Mouse (Mus musculus) urinary bladder, postnatal 14 days (tissue): ENCODE data around the gene Zfp970.
A peak's percentile ranks its signal among the peaks of the same experiment; 100 is the strongest.
"Not testable (repeated sequence)": the region's sequence is repeated elsewhere in the genome, so short reads cannot be mapped to it uniquely, and the experiment has no call there.

ENCODE experiments used
- DNase-seq: peaks from one replicate; pipeline ENCODE4 v3.0.0; 2021; ENCODE audit warnings: low spot score

The Zfp970 gene

DNA sequence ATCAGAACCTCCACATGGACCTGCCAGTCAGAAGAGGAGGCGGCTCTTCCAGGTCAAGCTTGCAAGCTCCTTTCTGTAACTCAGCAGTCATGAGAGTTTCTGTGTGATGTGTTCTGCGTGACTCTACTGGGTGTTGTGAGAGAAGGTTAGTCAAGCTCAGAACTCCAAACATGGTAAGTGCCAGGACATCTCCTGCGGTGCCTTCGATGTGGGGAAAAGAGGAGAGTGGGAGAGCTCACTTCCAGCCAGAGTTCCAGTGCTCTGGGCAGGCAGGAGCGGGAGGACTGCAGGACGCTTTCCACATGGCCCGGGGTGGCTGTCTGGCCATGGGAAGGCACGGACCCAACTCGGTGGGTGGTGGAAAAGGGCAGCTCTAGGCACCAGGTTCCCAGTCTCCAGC lies at the start of gene Zfp970:
Zfp970 (plus strand) TSS at position 58 of the 400 bp plus-strand sequence.
- peak; percentile 9 for DNase-seq

DNA sequence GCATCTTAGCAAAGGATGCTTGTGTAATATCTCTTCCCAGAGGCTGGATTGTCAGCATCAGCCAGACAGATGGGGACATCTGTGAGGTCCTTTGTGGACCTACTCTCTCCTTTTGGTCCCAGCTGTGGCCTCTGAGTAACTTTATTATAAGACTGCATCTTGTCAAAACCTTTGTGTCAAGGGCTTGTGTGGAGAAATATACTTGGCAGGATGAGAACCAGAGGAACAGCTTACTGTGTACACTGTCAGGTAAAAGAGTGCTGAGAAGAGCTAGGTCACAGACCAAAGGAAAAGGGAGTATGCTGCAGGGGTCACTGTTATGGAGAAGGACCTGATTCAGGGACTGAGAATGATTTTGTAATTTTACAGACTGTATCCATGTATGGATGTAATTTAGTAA lies 3.7 kb downstream of the Zfp970 start:
- not testable (repeated sequence) for DNase-seq

DNA sequence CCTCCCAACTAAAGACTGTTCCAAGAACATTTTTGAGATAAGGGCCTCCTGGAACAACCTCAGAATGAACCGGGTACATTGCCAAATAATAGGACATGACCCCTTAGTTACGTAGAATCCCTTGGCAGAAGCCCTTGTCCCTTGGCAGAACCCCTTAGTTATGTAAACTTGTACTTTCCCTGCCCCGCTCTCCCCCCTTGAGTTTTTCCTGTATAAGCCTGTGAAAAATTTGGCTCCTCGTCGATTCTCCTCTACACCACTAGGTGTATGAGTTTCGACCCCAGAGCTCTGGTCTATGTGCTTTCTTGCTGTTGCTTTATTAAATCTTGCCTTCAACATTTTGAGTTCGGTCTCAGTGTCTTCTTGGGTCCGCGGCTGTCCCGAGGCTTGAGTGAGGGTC lies 7.7 kb downstream of the Zfp970 start:
- not testable (repeated sequence) for DNase-seq

DNA sequence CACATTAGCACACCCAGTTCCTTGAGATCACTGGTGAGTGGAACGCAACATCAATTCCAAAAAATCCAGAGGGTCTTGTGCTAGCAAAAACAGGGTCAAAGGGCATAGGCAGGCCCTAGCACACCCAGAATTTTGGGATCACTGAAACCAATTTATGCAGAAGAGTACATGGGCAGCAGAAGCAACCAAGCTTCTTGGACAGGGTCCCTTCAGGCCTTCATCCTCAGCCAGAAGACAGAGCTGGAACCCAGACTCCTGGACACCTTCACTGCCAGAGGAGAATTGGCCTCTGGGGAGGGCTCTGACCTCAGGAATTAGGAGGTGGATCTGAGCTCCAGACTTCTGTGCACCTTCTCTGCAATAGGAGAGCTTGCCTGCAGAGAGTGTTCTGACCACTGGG lies 17.4 kb downstream of the Zfp970 start:
- DNase-seq = not testable (repeated sequence)

DNA sequence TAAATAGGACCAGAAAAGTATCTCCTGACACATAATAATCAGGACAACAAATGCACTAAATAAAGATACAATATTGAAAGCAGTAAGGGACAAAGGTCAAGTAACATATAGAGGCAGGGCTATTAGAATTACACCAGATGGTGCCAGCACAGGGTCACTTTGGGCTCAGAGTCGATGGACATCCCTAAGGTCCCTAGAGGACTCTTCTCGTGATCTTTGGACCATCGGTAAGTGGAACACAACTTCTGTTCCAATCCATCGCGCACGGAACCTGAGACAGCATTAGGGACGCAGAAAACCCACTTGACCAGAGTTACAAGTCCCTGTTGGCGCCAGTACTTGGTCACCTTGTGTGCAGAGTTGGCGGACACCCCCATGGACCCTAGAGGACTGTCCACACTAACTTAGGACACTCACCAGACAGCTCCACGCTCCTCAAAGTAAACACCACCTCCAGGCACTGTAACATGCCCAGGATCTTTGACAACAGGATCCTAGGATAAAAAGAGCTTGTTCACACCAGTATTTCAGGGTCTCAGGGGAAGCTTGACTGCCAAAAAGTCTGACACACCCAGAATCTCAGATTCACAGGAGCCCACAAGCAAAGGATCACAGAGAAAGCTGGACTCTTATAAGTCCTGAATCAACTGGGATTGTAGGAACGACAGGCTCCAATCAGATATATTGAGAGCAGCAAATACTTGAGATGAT lies 18.9 kb downstream of the Zfp970 start:
- DNase-seq = not testable (repeated sequence)

DNA sequence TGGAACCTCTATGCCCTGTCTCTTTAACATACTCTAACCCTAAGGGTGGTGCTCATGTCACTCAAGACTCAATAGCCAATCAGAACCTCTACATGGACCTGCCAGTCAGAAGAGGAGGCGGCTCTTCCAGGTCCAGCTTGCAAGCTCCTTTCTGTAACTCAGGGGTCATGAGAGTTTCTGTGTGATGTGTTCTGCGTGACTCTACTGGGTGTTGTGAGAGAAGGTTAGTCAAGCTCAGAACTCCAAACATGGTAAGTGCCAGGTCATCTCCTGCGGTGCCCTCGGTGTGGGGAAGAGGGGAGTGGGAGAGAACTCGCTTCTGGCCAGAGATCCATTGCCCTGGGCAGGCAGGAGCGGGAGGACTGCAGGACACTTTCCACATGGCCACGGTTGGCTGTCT lies 33.5 kb downstream of the Zfp970 start, which contains the start of gene Gm14403:
Gm14403 (plus strand) TSS at position 149 of the 400 bp plus-strand sequence.
- DNase-seq = not testable (repeated sequence)

DNA sequence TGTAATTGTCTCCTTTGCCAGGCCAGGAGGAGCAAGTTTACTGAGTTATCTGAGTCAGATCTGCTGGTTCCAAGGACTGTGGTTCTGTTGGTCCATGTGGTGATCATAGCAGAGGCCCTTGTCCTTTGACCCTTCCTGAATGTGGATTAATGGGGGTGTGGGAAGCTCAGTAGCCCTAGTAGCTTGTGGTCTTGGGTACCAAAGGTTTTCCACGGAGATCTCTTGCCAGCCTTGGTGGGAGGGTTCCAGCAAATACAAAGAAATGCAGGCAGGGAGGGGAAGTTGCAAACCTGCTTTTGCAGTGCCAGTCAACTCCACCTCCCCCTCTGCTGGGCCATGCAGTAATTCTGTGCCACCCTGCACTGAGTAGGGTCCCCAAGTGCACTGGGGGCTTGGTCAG lies 34.6 kb downstream of the Zfp970 start:
- DNase-seq = not testable (repeated sequence)

DNA sequence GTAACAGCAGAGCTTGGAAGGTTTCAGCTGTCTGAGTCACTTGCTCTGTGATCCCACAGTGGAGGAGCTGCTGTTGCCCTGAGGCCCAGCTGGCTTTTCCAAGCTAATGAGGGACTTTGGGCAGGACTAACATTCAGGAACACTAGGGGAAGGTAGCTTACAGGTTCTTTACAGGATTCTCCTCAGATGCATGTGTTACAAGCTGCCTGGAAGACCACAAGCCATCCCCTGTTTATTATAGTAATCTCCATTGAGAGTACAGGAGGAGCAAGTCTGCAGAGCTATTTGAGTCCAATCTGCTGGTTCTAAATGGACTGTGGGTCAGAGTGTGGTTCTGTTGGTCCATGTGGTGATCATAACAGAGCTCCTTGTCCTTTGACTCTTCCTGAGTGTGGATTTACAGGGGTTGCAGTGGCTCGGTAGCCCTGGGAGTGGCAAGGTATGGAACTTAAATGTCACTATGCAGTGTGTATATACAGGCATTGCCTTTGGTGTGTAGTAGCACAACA lies 40.7 kb downstream of the Zfp970 start:
- DNase-seq = not testable (repeated sequence)

DNA sequence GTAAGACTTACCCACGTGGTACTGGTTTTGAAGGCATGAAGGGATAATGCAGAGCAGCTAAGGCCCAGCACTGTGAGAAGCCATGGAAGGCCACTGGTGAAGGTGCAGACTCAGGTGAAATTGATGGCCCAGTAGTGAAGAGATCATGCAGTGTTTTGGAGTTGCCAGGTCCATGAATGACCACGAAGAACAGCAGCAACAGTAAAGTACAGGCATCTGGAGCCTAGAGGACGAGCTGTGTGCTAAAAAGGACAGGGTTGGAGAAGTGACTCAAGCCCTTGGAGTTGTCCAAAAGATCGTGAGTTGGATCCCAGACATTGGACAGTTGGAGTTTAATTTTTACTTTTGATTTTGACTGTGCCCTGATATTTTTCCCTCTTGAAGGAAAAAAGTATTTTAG lies 46.8 kb downstream of the Zfp970 start:
- DNase-seq = not testable (repeated sequence)

DNA sequence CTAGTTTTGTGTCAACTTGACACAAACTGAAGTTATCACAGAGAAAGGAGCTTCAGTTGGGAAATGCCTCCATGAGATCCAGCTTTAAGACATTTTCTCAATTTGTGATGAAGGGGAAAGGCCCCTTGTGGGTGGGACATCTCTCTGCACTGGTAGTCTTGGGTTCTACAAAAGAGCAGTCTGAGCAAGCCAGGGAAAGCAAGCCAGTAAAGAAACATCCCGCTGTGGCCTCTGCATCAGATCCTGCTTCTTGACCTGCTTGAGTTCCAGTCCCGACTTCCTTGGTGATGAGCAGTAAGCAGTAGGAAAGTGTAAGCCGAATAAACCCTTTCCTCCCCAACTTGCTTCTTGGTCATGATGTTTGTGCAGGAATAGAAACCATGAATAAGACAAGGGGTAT lies 47.4 kb downstream of the Zfp970 start:
- DNase-seq = not testable (repeated sequence)

DNA sequence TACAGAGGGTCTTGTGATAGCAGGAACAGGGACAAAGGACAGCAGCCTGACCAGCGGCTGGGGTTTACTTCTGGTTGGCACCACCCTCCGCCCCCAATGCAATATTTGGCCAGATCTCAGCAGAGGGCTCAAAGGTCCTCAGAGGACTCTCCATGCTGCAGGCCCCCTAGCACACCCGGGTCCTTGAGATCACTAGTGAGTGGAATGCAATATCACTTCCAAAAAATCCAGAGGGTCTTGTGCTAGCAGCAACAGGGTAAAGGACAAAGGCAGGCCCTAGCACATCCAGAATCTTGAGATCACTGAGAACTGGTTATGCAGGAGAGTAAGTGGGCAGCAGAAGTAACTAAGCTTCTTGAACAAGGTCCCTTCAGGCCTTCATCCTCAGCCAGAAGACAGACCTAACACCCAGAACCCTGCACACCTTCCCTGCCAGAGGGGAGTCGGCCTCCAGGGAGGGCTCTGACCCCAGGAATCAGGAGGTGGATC lies 49.5 kb downstream of the Zfp970 start:
- not testable (repeated sequence) for DNase-seq

DNA sequence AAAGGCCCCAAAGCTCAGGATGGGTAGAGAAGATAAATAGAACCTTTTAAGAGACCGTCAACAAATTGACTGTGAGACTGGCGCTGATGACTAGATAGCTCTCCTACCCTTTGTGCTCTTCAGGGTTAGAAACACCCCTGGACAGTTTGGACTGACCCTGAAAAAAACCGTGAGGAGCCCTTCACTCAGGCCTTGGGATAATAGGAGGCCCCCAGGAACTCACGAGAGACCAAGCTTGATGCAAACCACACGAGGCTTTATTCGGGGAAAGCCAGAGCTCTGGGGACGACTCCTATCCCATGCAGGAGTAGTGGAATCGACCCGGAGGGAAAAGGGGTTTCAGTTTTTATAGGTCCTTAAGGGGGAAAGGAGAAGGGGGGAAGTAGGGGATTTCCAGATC lies 53.2 kb downstream of the Zfp970 start:
- DNase-seq = not testable (repeated sequence)

DNA sequence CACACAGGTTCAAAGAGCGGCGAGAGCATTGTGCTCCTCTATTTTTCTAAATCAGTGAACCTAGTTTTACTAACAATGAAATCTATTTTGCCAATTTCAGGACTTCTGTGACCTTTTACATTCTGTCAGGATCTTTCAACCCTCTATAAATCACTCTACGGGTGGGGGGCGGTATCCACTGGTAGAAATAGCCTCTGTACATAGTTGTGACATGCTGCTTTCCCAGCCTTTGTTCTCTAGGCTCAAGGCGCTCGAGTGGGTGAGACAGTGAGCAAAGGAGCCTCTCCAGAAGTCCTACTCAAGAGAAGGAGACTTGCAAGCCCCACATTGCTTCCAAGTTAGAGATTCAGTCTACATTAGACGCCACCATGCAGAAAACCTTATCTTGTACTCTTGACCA lies 53.8 kb downstream of the Zfp970 start:
- not testable (repeated sequence) for DNase-seq

DNA sequence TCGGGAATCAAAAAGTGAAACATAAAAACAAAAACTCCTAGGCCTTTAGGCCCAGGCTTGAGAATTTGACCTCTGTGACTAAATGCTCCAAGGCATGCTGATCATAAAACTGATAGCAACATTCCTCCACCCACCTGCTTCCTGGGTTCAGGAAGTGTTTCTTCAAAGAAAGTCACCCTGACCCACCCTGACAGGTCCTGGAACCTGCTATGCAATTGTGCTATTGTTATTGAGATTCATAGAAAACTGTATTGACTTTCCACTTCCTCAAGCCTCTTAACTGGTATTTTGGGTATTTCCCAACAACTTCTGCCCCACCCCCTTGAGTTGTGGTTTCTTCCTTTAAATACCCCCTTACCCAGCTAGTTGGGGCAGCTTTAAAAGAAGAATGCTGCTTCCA lies 54.4 kb downstream of the Zfp970 start:
- DNase-seq = not testable (repeated sequence)

DNA sequence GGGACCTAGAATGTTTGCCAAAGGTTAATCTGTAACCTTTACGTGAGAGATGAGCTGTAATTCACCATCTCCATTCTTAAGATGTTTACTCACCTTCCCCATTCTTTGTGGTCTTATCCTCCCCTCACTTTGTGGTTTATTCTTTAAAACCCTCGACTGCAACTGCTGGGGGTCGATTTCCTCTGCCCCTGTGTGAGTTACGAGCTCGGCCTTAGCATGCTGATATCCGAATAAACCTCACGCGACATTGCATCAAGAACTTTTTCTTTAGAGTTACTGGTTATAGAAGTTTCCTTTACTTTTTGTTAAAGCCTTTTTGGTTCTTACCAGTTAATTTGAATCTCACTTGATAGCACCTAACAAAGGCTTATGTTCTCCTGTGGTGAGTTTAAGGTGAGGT lies 55.5 kb downstream of the Zfp970 start:
- DNase-seq = no peak

DNA sequence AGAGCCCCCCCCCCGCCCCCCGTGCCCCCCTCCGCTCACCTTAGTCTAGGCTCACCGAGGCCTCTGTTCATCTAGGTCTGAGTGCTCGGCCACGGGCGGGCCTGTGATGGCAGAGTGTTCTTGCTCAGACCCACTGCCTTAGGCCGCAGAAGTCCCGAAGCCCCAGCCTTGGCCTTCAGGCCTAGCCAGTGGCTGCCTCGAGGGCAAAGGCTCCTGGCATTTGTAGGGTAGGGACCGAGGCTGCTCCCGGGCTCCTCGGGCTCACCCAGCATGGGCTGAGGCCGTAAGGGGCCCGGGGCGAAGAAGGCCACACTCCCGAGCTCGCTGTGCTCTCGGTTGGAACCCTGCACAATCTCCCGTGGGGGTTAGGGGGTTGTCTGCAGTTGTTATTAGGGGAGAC lies 58.5 kb downstream of the Zfp970 start:
- DNase-seq = no peak

DNA sequence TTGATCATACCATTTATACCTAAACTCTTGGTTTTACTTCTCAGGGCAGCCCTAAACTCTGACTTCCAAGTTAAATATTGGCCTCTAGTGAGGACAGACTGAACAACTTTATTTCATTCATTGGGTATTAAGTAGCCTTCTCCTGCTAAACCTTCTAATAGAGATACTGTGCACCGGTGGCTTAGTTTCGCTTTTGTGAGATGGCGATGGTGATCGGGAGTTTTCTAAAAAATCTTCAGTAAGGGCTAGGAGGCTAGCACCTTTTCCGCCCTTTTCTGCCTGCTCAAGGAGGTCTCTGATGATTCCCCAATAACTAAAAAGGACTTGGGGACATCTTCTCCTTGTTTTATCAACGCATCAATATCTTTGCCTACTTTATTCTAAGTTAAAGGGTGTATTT lies 59.1 kb downstream of the Zfp970 start:
- DNase-seq = not testable (repeated sequence)

DNA sequence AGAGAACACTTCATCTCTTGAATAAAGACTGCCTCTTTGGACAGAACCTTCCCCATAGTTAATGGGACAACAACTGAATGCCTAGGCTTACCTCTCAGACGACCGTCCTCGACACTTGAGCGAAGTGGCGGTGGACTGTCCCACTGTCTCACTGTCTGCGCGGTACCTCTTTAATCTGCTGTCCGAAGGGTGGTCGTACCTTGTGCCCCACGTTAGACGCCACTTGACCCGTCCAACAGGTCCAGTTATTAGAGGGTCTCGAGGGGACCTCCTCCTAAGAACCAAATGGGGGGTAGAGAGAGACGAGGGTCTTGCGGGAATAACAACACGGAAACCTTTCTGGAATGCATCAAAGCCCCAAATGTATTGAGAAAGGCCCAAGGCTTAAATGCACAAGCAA lies 59.6 kb downstream of the Zfp970 start:
- DNase-seq = not testable (repeated sequence)
